Mouse (Mus musculus) lung, embryonic 16.5 days (tissue): ENCODE results near the gene Zkscan14. TPM values are rescaled to one million over a fixed set of nuclear protein-coding genes. Genes with fewer than 3 reads are reported as not detected.
A peak's percentile ranks its signal among the peaks of the same experiment; 100 is the strongest.

Experiments used
- ATAC-seq: fragments of 200-750 bp; cut with Nextera tagmentation; 2 replicates; pipeline ENCODE4 v1.8.0; 2017; ENCODE audit warnings: low read depth, mild to moderate bottlenecking, moderate library complexity
- H3K27ac ChIP-seq: fragments of 300-500 bp; sonication (generic); 2 replicates; pipeline ENCODE4 v1.5.1; 2014; ENCODE audit warnings: mild to moderate bottlenecking, control low read depth, low read length
- H3K27me3 ChIP-seq: fragments of 300-500 bp; sonication (generic); 2 replicates; pipeline ENCODE4 v1.6.1; 2014; ENCODE audit warnings: low read depth, low read length, mixed read lengths; ENCODE audit not compliant: control insufficient read depth, insufficient read depth
- H3K36me3 ChIP-seq: fragments of 300-500 bp; sonication (generic); 2 replicates; pipeline ENCODE4 v1.6.1; 2014; ENCODE audit warnings: low read length; ENCODE audit not compliant: control insufficient read depth, insufficient read depth
- H3K4me1 ChIP-seq: fragments of 300-500 bp; sonication (generic); replicated peaks from 2 replicates; pipeline ENCODE4 v1.6.1; 2014; ENCODE audit warnings: low read length, mixed read lengths; ENCODE audit not compliant: control insufficient read depth, insufficient read depth
- H3K4me2 ChIP-seq: fragments of 300-500 bp; sonication (generic); 2 replicates; pipeline ENCODE4 v1.6.1; 2014; ENCODE audit warnings: low read depth, low read length, control low read depth
- H3K4me3 ChIP-seq: fragments of 300-500 bp; sonication (generic); 2 replicates; pipeline ENCODE4 v1.5.1; 2014; ENCODE audit warnings: mild to moderate bottlenecking, low read length, control low read depth
- H3K9ac ChIP-seq: fragments of 300-500 bp; sonication (generic); 2 replicates; pipeline ENCODE4 v1.6.1; 2014; ENCODE audit warnings: low read length, control low read depth
- H3K9me3 ChIP-seq: fragments of 300-500 bp; sonication (generic); 2 replicates; pipeline ENCODE4 v1.6.1; 2016; ENCODE audit warnings: low read length; ENCODE audit not compliant: control insufficient read depth
- WGBS: fragments of 180-500 bp; shearing (Covaris S2); extraction: QIAGEN DNeasy Blood & Tissue Kit; methylation state at CpG from one replicate; pipeline ENCODE4 v1.1.7; 2014; 5-methylcytosine and 5-hydroxymethylcytosine counted together
- polyA plus RNA-seq: library from polyadenylated mRNA; unstranded; fragments of >200 nt; fragmentation: Nextera tagmentation; extraction: Ambion mirVana; gene quantifications from 2 replicates; pipeline ENCODE4 v1.2.1, GENCODE M21; 2015

The Zkscan14 gene
- polyA plus RNA-seq, 1 experiment from 2014 or later, result 9.4 TPM

DNA sequence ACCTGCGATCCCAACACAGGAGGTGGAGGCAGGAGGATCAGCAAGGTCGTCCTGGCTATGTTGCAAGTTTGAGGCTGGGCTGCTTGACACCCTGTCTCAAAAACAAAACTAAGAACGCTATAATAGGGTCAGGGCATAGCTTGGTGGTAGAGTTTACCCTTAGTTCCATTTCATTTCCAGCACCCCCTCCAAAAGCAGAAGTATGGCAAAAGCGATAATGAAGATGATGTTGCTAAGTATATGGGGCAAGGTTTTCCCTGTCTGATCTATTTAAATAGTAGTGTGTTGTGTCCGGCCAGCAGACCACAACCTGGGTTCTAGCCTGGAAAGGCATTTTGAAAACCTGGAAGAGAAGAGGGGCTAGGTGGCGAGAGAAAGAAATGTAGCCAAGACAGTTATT lies 6.3 kb upstream of the Zkscan14 start:
- H3K9me3 ChIP-seq, result no peaks in the 10 kb centered on the region
- no peak for ATAC-seq
- H3K27me3 ChIP-seq, result no peaks in the 10 kb centered on the region
- H3K4me2 ChIP-seq, result no peak overlapping the region
- no peak overlapping the region for H3K9ac ChIP-seq
- no peak overlapping the region for H3K4me3 ChIP-seq
- H3K36me3 ChIP-seq, result peaks cover 21% of the 10 kb centered on the region
- H3K27ac ChIP-seq, result no peak overlapping the region
- 87% methylated on average over 5 of the region's 6 CpGs for WGBS
- peaks cover 10% of the 10 kb centered on the region for H3K4me1 ChIP-seq

DNA sequence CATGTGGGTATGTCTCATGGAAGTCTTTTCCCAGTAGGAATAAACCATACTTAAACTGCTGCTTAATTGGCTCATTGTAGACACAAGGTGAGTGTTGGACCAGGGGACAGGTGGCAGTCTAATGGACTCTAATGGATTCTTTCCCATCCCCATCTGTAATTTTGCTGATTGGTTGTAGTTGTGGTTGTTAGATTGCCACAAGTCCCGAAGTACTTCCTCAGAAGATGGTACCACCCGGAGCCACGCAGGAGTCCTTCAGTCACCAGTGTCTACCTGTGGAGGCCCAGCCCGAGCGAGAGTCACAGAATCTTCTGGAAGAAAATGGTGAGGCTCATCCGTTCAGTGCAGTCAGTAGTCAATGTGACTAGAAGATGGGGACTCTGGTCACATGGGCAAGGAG lies 5.7 kb upstream of the Zkscan14 start:
- H3K36me3 ChIP-seq, result peaks cover 18% of the 10 kb centered on the region
- ATAC-seq, result no peak

DNA sequence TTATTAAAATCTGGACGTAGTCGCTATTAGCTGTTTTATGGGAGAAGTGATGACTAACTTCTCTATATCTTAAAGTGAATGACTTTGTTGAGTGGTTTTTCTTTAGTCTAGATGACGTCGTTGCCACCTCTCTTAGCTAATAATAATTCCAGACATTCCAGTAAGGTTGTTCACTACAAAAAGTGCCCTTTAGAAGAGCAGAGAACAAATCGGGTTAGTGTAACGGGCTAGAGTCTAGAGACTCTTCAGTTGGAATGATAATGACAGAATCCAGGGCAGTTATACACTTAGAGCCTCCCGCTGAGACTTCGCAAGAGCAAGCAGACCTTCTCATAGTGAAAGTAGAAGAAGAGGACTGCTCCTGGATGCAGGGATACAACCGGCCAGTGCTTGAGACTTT lies 3.4 kb upstream of the Zkscan14 start:
- peaks cover 19% of the 10 kb centered on the region for H3K4me1 ChIP-seq
- no peak for ATAC-seq
- 14% methylated on average over 9 of the region's 9 CpGs for WGBS
- peak overlapping the region; percentile 77 for H3K4me3 ChIP-seq
- peaks cover 7% of the 10 kb centered on the region; the same call in 1 of the 2 replicates for H3K36me3 ChIP-seq
- H3K9ac ChIP-seq, result peak overlapping the region; percentile 51
- H3K4me2 ChIP-seq, result peak overlapping the region; percentile 72
- no peaks in the 10 kb centered on the region for H3K9me3 ChIP-seq
- H3K27me3 ChIP-seq, result no peaks in the 10 kb centered on the region
- 0 out of 2 replicates have a peak overlapping the region, but pooled peaks have one; percentile 15 for H3K27ac ChIP-seq

More for the DNA sequence above, 5.7 kb upstream of the Zkscan14 start:
- Histone ChIP-seq H3K9me3 (no peaks in the 10 kb centered on the region), H3K4me1 (peaks cover 10% of the 10 kb centered on the region), H3K4me2 (no peak overlapping the region), H3K27ac (no peak overlapping the region), H3K4me3 (no peak overlapping the region), H3K27me3 (no peaks in the 10 kb centered on the region), H3K9ac (no peak overlapping the region)
- WGBS, result 97% methylated on average over 6 of the region's 6 CpGs

DNA sequence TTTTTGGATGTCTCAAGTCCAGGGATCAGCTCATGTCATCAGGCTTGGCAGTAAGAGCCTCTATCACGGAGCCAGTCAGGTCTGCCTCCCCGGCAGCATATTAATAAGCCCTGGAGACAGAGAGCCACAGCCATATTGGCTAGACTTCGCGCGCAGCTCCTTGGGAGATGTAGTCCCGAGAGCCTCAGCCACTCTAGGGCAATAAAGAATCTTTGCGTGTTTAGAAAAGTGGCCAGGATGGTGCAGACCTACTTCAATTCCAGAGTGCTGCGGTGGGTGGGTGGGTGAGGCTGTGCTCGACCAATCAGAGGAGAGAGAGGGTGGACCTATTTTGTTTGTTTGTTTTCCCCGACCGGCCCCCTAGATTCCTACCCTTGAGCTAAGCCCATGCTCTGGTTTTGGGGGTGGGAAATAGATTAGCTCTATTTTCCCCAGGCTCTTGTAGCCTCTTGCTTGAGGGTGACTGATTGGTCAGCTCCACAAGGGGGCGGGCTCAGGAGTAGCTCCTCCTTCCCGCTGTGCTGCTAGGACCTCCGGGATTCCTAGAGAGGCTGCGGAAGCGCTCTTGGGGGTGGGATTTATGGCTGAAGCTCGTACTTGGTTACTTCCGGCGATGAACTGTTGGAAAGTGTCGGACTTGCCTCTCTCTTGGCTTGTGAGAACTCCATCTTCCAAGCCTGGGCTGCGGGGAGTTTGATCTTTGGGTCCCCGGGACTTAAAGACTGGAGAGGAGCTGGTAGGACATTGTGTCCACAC lies 2.4 kb upstream of the Zkscan14 start, which contains the start of gene Zkscan5:
Gene Zkscan5 (plus strand): TSS at position 627 of the 756 bp plus-strand sequence.
- Histone ChIP-seq H3K4me3 (peak within 1 kb of the TSS; percentile 77), H3K9me3 (no peaks in the 10 kb centered on the region), H3K9ac (peak within 1 kb of the TSS; percentile 79), H3K4me2 (peak within 1 kb of the TSS; percentile 72), H3K4me1 (peaks cover 19% of the 10 kb centered on the region), H3K36me3 (peaks cover 5% of the 10 kb centered on the region; the same call in 1 of the 2 replicates), H3K27ac (peak within 1 kb of the TSS; percentile 95), H3K27me3 (no peaks in the 10 kb centered on the region)
- under 1% methylated on average over 22 of the region's 22 CpGs for WGBS
- ATAC-seq, result peak; percentile 97

DNA sequence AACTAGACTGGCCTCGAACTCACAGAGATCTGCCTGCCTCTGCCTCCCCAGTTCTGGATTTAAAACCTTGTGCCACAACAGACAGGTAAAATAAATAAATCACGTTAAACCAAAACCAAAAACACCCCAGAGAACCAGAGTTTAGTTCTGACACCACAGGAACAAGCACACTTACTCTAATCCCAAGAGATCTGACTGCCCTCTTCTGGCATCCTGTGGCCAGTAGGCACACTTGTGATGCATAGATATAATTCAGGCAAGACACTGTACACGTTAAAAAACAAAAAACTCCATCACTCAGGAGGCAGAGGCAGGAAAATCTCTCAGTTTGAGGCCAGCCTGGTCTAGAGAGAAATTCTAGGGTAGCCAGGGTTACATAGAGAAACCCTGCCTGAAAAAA lies 778 bp upstream of the Zkscan14 start:
- no peak overlapping the region for H3K27ac ChIP-seq
- H3K27me3 ChIP-seq, result no peaks in the 10 kb centered on the region
- H3K36me3 ChIP-seq, result peaks cover 3% of the 10 kb centered on the region; the same call in 1 of the 2 replicates
- H3K4me2 ChIP-seq, result no peak overlapping the region
- no peak for ATAC-seq
- no peak overlapping the region for H3K4me3 ChIP-seq
- H3K4me1 ChIP-seq, result peaks cover 19% of the 10 kb centered on the region
- no peak overlapping the region for H3K9ac ChIP-seq
- H3K9me3 ChIP-seq, result no peaks in the 10 kb centered on the region
- 43% methylated on average over 3 of the region's 3 CpGs for WGBS

DNA sequence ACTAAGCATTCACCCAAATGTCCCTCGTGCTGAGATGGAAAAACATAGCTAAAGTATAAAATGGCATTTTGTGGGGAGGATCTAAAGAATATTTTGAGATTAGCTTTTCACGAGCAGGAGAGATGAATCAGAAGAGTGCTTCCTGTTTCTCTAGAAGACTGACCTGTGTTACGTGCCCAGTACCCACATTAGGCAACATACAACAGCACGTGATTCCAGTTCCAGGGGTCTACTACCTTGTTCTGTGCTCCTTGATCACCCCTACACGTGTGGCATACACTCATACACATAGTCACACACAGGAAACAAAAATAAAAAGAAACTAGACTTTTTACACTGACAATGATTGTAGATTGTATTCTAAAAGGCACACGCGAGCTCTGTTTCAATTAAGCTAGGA lies 1.3 kb downstream of the Zkscan14 start:
- Histone ChIP-seq H3K4me2 (no peak overlapping the region; the same call in 1 of the 2 replicates), H3K4me1 (peaks cover 13% of the 10 kb centered on the region), H3K9me3 (no peaks in the 10 kb centered on the region), H3K27ac (no peak overlapping the region), H3K36me3 (peaks cover 11% of the 10 kb centered on the region), H3K9ac (no peak overlapping the region), H3K27me3 (no peaks in the 10 kb centered on the region), H3K4me3 (no peak overlapping the region)
- 69% methylated on average over 7 of the region's 7 CpGs for WGBS
- no peak for ATAC-seq

DNA sequence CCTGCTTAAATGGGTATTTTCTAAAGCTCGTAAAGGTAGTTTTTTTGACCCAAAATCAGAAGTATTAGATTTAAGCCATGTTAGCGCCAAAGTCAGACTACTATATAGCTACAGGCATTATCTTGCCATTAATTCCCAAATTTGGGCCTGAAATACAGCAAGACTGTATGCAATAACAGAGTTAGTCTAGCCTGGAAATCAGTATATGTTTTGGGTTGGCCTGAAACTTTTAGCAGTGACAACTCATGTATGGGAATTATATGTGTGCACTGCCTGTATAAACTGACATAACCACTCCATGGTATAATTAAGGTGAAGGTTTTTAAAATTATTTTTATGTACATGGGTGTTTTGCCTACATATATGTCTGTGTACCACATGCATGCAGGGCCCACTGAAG lies 9.7 kb downstream of the Zkscan14 start, which contains the start of gene Atp5j2:
Gene Atp5j2 (minus strand): TSS at position 101 of the 400 bp plus-strand sequence.
- Histone ChIP-seq H3K9ac (peak within 1 kb of the TSS; percentile 87), H3K4me2 (peak within 1 kb of the TSS; percentile 67), H3K27ac (peak within 1 kb of the TSS; percentile 75), H3K9me3 (no peaks in the 10 kb centered on the region), H3K36me3 (peaks cover 27% of the 10 kb centered on the region), H3K4me1 (peaks cover 16% of the 10 kb centered on the region), H3K27me3 (no peaks in the 10 kb centered on the region), H3K4me3 (peak within 1 kb of the TSS; percentile 60)
- WGBS, result 83% methylated on average over 2 of the region's 2 CpGs
- no peak for ATAC-seq

DNA sequence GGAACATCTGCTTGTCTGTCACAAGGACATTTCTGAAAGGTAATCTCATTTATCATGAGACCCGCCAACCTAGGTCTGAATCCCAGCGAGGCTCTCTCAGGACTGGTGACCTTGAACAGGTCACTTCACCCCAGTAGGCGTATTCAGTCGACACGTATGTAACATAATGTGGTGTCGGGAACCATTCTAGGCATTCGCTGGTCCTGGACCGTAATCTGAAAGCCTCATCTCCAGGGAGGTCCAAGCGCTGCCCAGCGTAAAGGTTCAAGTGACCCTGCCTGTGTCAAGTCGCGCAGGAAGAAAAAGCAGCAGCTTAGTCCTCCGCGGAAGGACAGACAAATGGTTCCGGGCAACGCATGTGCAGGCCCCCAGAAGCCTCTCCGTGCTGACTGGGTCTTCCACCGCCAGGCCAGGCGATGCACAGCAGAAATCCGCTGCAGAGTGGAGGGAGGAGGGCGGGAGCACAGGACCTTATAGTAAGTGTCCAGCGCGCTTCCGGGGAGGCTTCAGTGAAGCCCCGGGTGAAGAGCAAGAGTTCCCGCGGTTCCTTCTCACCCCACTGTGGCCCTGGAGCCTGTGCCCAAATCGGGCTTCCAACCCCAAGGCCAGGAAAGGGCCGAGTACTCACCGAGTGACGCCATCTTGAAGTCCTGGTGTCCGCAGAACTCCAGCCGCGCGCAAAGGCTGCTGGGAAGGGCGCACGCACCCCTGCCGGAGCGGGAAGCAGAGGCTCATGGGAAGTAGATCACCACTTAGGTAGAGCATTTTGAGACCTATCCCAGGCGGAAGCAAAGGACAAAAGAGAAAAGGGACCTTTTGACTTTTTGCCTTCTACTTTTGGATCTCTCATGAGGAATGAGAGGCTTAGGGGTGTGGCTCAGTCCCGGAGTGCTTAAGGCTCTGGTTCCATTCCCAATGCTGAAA lies 10.5 kb downstream of the Zkscan14 start:
- H3K4me3 ChIP-seq, result peak overlapping the region; percentile 60
- peaks cover 31% of the 10 kb centered on the region for H3K36me3 ChIP-seq

DNA sequence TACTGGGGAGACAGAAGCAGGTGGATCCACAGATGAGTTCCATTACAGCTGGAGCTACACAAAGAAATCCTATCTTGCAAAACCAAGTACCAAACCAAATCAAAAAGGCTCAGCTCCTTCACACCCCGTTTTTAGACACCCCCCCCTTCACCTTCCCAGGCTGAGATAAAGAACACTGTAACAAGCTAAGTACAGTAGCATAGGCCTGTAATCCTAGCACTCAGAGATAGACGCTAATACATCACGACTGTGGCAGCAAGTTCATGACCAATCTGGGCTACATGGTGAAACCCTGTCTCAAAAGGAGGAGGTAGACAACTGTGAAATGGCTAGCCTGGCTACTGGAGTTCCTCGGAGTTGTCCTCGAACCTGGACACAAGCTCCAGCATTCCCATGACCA lies 11.3 kb downstream of the Zkscan14 start:
- no peaks in the 10 kb centered on the region for H3K27me3 ChIP-seq
- 43% methylated on average over 5 of the region's 5 CpGs for WGBS
- peak overlapping the region; percentile 67 for H3K4me2 ChIP-seq
- H3K9me3 ChIP-seq, result no peaks in the 10 kb centered on the region
- peak overlapping the region; percentile 60 for H3K4me3 ChIP-seq
- H3K27ac ChIP-seq, result no peak overlapping the region
- peaks cover 31% of the 10 kb centered on the region for H3K36me3 ChIP-seq
- H3K4me1 ChIP-seq, result peaks cover 16% of the 10 kb centered on the region
- peak overlapping the region; percentile 87 for H3K9ac ChIP-seq
- ATAC-seq, result no peak

More for the DNA sequence above, 10.5 kb downstream of the Zkscan14 start:
- WGBS, result under 1% methylated on average over 41 of the region's 41 CpGs
- Histone ChIP-seq H3K9ac (peak overlapping the region; percentile 87), H3K27ac (peak overlapping the region; percentile 75), H3K9me3 (no peaks in the 10 kb centered on the region), H3K4me2 (peak overlapping the region; percentile 67), H3K27me3 (no peaks in the 10 kb centered on the region), H3K4me1 (peaks cover 16% of the 10 kb centered on the region)
- peak; percentile 93 for ATAC-seq
